ENCODE assay signal across 10 mouse cellular contexts in the genomic region with DNA sequence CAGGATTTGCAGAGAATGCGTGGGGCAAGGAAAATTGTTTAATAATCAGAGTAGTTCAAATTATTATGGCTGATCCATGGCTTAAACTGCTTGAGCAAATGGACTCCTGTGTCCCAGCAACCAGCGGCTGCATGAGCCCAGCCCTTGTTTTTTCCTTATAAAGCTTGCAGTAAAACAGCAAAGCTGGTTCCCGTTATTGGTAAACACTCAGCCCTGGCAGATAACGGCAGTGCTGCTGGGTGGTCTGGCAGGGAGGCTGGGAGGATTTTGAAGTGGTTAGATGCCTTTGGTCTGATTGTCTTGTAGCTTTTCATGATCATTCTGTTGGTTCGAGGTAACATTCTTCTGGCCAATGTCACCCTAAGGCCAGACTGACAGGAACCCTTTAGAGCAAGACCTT. TPM values are rescaled to one million over a fixed set of nuclear protein-coding genes. Genes with fewer than 3 reads are reported as not detected.
DNase-seq lines count a peak whose midpoint lies in the region; ATAC-seq and TF ChIP-seq lines count a peak whose summit lies in the region.
"Had no signal": no experiment of that assay in that cellular context is flagged by ENCODE, and none has a peak within 500 bp of the region (broad histone marks: within the 10 kb centered on the region; RNA-seq: fewer than 3 reads in every experiment).

No protein-coding gene starts in this region.

- no peak overlapping the region for H3K4me2 ChIP-seq in neural tube, embryonic 13.5 days

- no peak for DNase-seq in cerebellum, adult 2 months
- DNase-seq in cerebellum, postnatal 4 days (ENCODE audit: low spot score in 2 of 2), result no peak
- no peak for DNase-seq in kidney, adult 2 months
- DNase-seq in kidney, postnatal 14 days, result no peak
- DNase-seq in neural tube, embryonic 10.5 days (ENCODE audit: extremely low spot score, low spot score), result no peak
- DNase-seq in liver, result no peak
- no peak for DNase-seq in right cerebral cortex, postnatal 10 days (ENCODE audit: low spot score in 2 of 2)
- DNase-seq: adrenal gland, adult 2 months; thymus, postnatal 4 days had no signal

- ATAC-seq in neural tube, embryonic 13.5 days (ENCODE audit: low read depth), result no peak

- H3K9ac ChIP-seq in neural tube, embryonic 13.5 days, result no peak overlapping the region

- H3K27me3 ChIP-seq in cerebellum, adult 2 months (ENCODE audit: control insufficient read depth, insufficient read depth, low read length), result no peaks in the 10 kb centered on the region
- H3K27me3 ChIP-seq in kidney, adult 2 months (replicated peaks; ENCODE audit: control insufficient read depth, insufficient read depth, low read length), result no peaks in the 10 kb centered on the region
- no peaks in the 10 kb centered on the region for H3K27me3 ChIP-seq in neural tube, embryonic 13.5 days

- TF ChIP-seq CTCF in cerebellum, adult 2 months (IDR thresholded peaks at IDR 0.05; ENCODE audit: borderline replicate concordance, insufficient read depth, low read depth, low read length), result no peak
- TF ChIP-seq CTCF in kidney, adult 2 months (conservative IDR thresholded peaks at IDR 0.05; ENCODE audit: insufficient read depth, insufficient read length, low read depth, low read length), result no peak

- no peak overlapping the region for H3K4me3 ChIP-seq in cerebellum, adult 2 months (replicated peaks; ENCODE audit: insufficient read depth, low read depth, low read length)
- no peak overlapping the region for H3K4me3 ChIP-seq in kidney, adult 2 months (ENCODE audit: insufficient read depth, low read depth, low read length)
- no peak overlapping the region for H3K4me3 ChIP-seq in neural tube, embryonic 13.5 days

- H3K27ac ChIP-seq in cerebellum, adult 2 months (ENCODE audit: insufficient read depth, low read length), result 0 out of 2 replicates have a peak overlapping the region, but pooled peaks have one; percentile 3
- H3K27ac ChIP-seq in kidney, adult 2 months (ENCODE audit: insufficient read depth, low read depth, low read length), result peak overlapping the region; percentile 37
- 0 out of 2 replicates have a peak overlapping the region, but pooled peaks have one; percentile 9 for H3K27ac ChIP-seq in neural tube, embryonic 13.5 days (replicated peaks)

- H3K4me1 ChIP-seq in cerebellum, adult 2 months (ENCODE audit: control insufficient read depth, insufficient read depth, low read length), result peaks cover 39% of the 10 kb centered on the region
- H3K4me1 ChIP-seq in kidney, adult 2 months (ENCODE audit: control insufficient read depth, insufficient read depth, low read length), result peaks cover 10% of the 10 kb centered on the region; the same call in 1 of the 2 replicates
- H3K4me1 ChIP-seq in neural tube, embryonic 13.5 days (replicated peaks), result peaks cover 26% of the 10 kb centered on the region

- no peaks in the 10 kb centered on the region for H3K9me3 ChIP-seq in neural tube, embryonic 13.5 days

- 49% methylated on average over 5 of the region's 5 CpGs for WGBS in cerebellum, adult 2 months
- 73% methylated on average over 5 of the region's 5 CpGs for WGBS in kidney, adult 2 months
- 78% methylated on average over 5 of the region's 5 CpGs for WGBS in neural tube, embryonic 13.5 days

- TF ChIP-seq POLR2A in cerebellum, adult 2 months (IDR thresholded peaks at IDR 0.05; ENCODE audit: borderline replicate concordance, insufficient read depth, low read length), result no peak
- TF ChIP-seq POLR2A in kidney, adult 2 months (IDR thresholded peaks at IDR 0.05; ENCODE audit: low read depth, low read length), result no peak

- H3K36me3 ChIP-seq in kidney, adult 2 months (ENCODE audit: control insufficient read depth, insufficient read depth, low read length), result no peaks in the 10 kb centered on the region
- peaks cover 39% of the 10 kb centered on the region for H3K36me3 ChIP-seq in neural tube, embryonic 13.5 days

RNA-seq across cellular contexts. Expression of gene Hic1, which starts 12.9 kb away (rescaled TPM):
- polyA plus RNA-seq in cerebellum, adult 2 months (2012; rRNA removed), result 3.0 and 3.7 TPM in 2 replicates
- 8.6 and 12.6 TPM in 2 replicates for polyA plus RNA-seq in kidney, adult 2 months (2012; rRNA removed)
- 7.4 and 9.2 TPM in 2 replicates for polyA plus RNA-seq in neural tube, embryonic 13.5 days (2015; fragmentation: Nextera tagmentation; extraction: Ambion mirVana)

RNA-seq across cellular contexts. Expression of gene Ovca2, which starts 22.2 kb away (rescaled TPM):
- 15.3 and 16.3 TPM in 2 replicates for polyA plus RNA-seq in cerebellum, adult 2 months (2012; rRNA removed)
- polyA plus RNA-seq in kidney, adult 2 months (2012; rRNA removed), result 18.6 and 33.7 TPM in 2 replicates
- 18.6 and 20.5 TPM in 2 replicates for polyA plus RNA-seq in neural tube, embryonic 13.5 days (2015; fragmentation: Nextera tagmentation; extraction: Ambion mirVana)

RNA-seq across cellular contexts. Expression of gene Dph1, which starts 34.6 kb away (rescaled TPM):
- polyA plus RNA-seq in cerebellum, adult 2 months (2012; rRNA removed), result 18.6 and 19.3 TPM in 2 replicates
- polyA plus RNA-seq in kidney, adult 2 months (2012; rRNA removed), result 40.2 and 46.7 TPM in 2 replicates
- 13.7 and 15.0 TPM in 2 replicates for polyA plus RNA-seq in neural tube, embryonic 13.5 days (2015; fragmentation: Nextera tagmentation; extraction: Ambion mirVana)

RNA-seq across cellular contexts. Expression of gene Rtn4rl1, which starts 37.2 kb away (rescaled TPM):
- polyA plus RNA-seq in cerebellum, adult 2 months (2012; rRNA removed), result 23.9 and 28.6 TPM in 2 replicates
- polyA plus RNA-seq in kidney, adult 2 months (2012; rRNA removed), result 11.3 and 12.7 TPM in 2 replicates
- polyA plus RNA-seq in neural tube, embryonic 13.5 days (2015; fragmentation: Nextera tagmentation; extraction: Ambion mirVana), result 12.4 and 16.5 TPM in 2 replicates
